Mouse (Mus musculus) midbrain, embryonic 13.5 days (tissue): ENCODE results near the gene Podn. TPM values are rescaled to one million over a fixed set of nuclear protein-coding genes. Genes with fewer than 3 reads are reported as not detected.
A peak's percentile ranks its signal among the peaks of the same experiment; 100 is the strongest.

Experiments used
- ATAC-seq: fragments of 200-750 bp; cut with Nextera tagmentation; 2 replicates; pipeline ENCODE4 v1.8.0; 2017; ENCODE audit warnings: mild to moderate bottlenecking, moderate TSS enrichment, moderate library complexity
- H3K27ac ChIP-seq: fragments of 300-500 bp; sonication (generic); 2 replicates; pipeline ENCODE4 v1.5.1; 2015; ENCODE audit warnings: inconsistent platforms, mild to moderate bottlenecking, moderate library complexity
- H3K27me3 ChIP-seq: fragments of 300-500 bp; sonication (generic); 2 replicates; pipeline ENCODE4 v1.6.1; 2015; ENCODE audit warnings: mild to moderate bottlenecking, inconsistent platforms
- H3K36me3 ChIP-seq: fragments of 300-500 bp; sonication (generic); 2 replicates; pipeline ENCODE4 v1.6.1; 2015; ENCODE audit warnings: mild to moderate bottlenecking, inconsistent platforms
- H3K4me1 ChIP-seq: fragments of 300-500 bp; sonication (generic); replicated peaks from 2 replicates; pipeline ENCODE4 v1.6.1; 2015; ENCODE audit warnings: inconsistent platforms
- H3K4me2 ChIP-seq: fragments of 300-500 bp; sonication (generic); replicated peaks from 2 replicates; pipeline ENCODE4 v1.6.1; 2015; ENCODE audit warnings: moderate library complexity, mild to moderate bottlenecking, inconsistent platforms
- H3K4me3 ChIP-seq: fragments of 300-500 bp; sonication (generic); replicated peaks from 2 replicates; pipeline ENCODE4 v1.5.1; 2015; ENCODE audit warnings: mild to moderate bottlenecking, inconsistent platforms
- H3K9ac ChIP-seq: fragments of 300-500 bp; sonication (generic); replicated peaks from 2 replicates; pipeline ENCODE4 v1.6.1; 2015; ENCODE audit warnings: mild to moderate bottlenecking, inconsistent platforms
- H3K9me3 ChIP-seq: fragments of 300-500 bp; sonication (generic); 2 replicates; pipeline ENCODE4 v1.6.1; 2016; ENCODE audit warnings: mild to moderate bottlenecking, inconsistent platforms
- WGBS: fragments of 180-500 bp; shearing (Covaris S2); methylation state at CpG from one replicate; pipeline ENCODE4 v1.1.7; 2015; 5-methylcytosine and 5-hydroxymethylcytosine counted together
- polyA plus RNA-seq: library from polyadenylated mRNA; unstranded; fragments of >200 nt; fragmentation: Nextera tagmentation; extraction: Ambion mirVana; gene quantifications from 2 replicates; pipeline ENCODE4 v1.2.1, GENCODE M21; 2015

Gene Podn
- polyA plus RNA-seq, 1 experiment from 2014 or later: 0.07 TPM

DNA sequence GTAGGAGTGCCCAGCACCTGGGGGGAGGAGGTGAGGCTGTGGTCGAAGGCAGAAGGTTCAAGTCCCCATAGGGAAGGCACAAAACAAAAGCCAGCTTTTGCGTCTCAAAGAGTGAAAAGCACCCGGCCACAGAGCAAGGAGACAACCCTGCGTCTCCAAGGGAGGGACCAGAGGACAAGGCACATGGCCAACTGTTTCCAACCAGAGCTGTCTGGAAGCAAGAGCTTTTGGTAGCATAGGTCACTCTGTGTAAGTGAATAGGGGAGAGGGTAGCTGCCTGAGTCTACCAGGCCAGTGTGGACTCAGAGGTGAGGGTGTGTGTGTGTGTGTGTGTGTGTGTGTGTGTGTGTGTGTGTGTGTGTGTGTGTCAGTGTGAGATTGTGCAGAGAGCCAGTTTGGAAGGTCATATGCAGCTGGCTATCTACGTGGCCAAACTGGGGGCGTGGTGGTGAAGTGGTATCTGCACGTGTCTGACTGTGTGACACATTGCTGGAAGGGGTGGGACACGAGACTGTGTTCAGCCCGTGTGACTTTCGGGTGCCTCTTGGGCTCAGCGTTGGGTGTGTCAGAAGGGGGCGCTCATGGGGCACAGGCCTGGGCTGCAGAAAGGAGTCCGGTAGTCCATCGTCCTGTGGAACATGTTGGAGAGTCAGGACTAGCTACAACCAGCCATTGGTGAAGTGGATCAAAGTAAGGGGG is 81.0 kb downstream of the Podn start:
- Histone ChIP-seq H3K4me1 (peaks cover 13% of the 10 kb centered on the region), H3K36me3 (no peaks in the 10 kb centered on the region), H3K4me2 (no peak overlapping the region), H3K27ac (no peak overlapping the region), H3K27me3 (no peaks in the 10 kb centered on the region), H3K9me3 (no peaks in the 10 kb centered on the region), H3K4me3 (no peak overlapping the region), H3K9ac (no peak overlapping the region)
- WGBS: 68% methylated on average over 14 of the region's 14 CpGs
- no peak for ATAC-seq

GRCm38 (mm10) chr4:108014466-108014865 is 81.8 kb downstream of the Podn start:
- WGBS: 74% methylated on average over 2 of the region's 2 CpGs
- ATAC-seq: no peak
- Histone ChIP-seq H3K4me1 (peaks cover 13% of the 10 kb centered on the region), H3K4me3 (no peak overlapping the region), H3K27ac (no peak overlapping the region), H3K36me3 (no peaks in the 10 kb centered on the region), H3K4me2 (no peak overlapping the region), H3K9ac (no peak overlapping the region), H3K27me3 (no peaks in the 10 kb centered on the region), H3K9me3 (no peaks in the 10 kb centered on the region)

GRCm38 (mm10) chr4:108008541-108008940 is 87.7 kb downstream of the Podn start:
- Histone ChIP-seq H3K9me3 (no peaks in the 10 kb centered on the region), H3K9ac (no peak overlapping the region), H3K36me3 (no peaks in the 10 kb centered on the region), H3K27me3 (no peaks in the 10 kb centered on the region), H3K4me3 (no peak overlapping the region), H3K4me1 (no peaks in the 10 kb centered on the region), H3K4me2 (no peak overlapping the region), H3K27ac (no peak overlapping the region)
- no peak for ATAC-seq
- WGBS: 87% methylated on average over 8 of the region's 8 CpGs

DNA sequence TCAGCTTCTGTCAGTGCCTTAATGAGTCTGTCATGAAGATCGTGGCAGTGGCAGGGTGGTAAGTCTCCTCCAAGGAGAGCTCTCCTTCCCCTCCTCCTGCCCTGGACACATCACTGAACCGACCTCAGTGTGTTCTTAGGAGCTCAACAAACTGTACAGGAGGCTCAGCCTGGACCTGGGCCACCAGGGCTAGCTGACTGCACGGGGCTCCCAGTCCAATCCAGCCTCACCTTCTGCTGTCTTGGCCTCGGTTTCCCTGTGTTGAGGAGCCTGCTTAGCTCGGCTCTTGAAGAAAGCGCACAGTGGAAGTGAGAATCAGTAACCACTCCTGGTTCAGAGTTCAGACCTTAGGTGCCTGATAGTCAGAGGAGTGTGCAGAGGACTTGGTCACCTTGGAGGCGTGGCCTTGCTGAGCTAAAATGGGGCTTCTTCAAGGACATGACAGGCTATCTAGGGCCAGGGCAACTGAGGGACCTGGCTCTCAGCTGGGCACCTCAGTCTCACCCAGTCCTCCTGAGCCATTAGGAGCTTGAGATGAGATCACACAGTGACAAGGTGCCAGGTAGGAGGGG is 88.6 kb downstream of the Podn start:
- Histone ChIP-seq H3K27me3 (no peaks in the 10 kb centered on the region), H3K36me3 (no peaks in the 10 kb centered on the region), H3K27ac (no peak overlapping the region), H3K9ac (no peak overlapping the region), H3K4me1 (no peaks in the 10 kb centered on the region), H3K4me2 (no peak overlapping the region), H3K9me3 (no peaks in the 10 kb centered on the region), H3K4me3 (no peak overlapping the region)
- WGBS: 80% methylated on average over 7 of the region's 7 CpGs
- ATAC-seq: no peak

GRCm38 (mm10) chr4:108005328-108005727 is 90.9 kb downstream of the Podn start:
- Histone ChIP-seq H3K36me3 (no peaks in the 10 kb centered on the region), H3K9me3 (no peaks in the 10 kb centered on the region), H3K27me3 (no peaks in the 10 kb centered on the region), H3K4me2 (no peak overlapping the region), H3K27ac (no peak overlapping the region), H3K4me1 (no peaks in the 10 kb centered on the region), H3K9ac (no peak overlapping the region), H3K4me3 (no peak overlapping the region)
- 0 out of 2 replicates have a peak, but pooled peaks have one; percentile 30 for ATAC-seq
- 50% methylated on average over 7 of the region's 7 CpGs for WGBS

GRCm38 (mm10) chr4:107999380-107999779 is 96.9 kb downstream of the Podn start:
- no peak for ATAC-seq

DNA sequence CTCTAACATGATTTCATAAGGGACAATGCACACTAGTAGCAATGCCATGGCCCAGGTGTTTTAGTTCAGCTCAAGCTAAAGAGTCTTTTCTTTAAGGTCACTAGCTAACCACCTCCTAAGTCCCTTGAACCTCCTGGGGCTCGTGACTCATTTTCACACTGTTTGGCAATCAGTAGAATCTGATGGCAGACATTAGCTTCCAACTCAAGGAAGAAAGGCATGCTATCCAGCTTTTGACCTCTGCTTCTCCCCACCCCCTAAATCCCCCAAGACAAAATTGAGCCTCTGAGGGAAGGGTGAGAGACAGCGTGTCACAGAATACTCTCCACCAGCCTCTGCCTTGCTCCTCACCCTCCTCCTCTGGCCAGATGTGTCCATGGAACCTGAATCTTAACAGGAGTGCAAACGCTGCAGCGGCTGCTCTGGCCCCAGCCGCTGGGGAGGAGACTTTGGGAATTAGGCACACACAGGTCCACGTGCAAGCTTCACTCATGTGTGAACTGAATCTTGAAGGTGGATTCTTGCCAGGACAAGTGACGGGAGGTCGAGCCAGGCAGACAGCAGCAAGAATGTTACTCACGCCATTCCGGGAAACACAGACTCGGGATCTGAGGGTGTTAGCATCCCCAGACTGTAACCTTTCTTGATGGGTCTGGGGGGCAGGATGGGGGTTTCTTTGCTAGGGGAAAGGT is 97.5 kb downstream of the Podn start:
- Histone ChIP-seq H3K4me3 (no peak overlapping the region), H3K36me3 (no peaks in the 10 kb centered on the region), H3K4me1 (0 out of 2 replicates have a peak, but pooled peaks cover 3% of the 10 kb centered on the region), H3K27ac (no peak overlapping the region), H3K4me2 (no peak overlapping the region), H3K9me3 (peaks cover 3% of the 10 kb centered on the region; the same call in 1 of the 2 replicates), H3K27me3 (peaks cover 3% of the 10 kb centered on the region; the same call in 1 of the 2 replicates), H3K9ac (no peak overlapping the region)
- ATAC-seq: no peak
- WGBS: 33% methylated on average over 11 of the region's 11 CpGs

More at GRCm38 (mm10) chr4:107999380-107999779, 96.9 kb downstream of the Podn start:
- no peak overlapping the region for H3K27ac ChIP-seq
- H3K27me3 ChIP-seq: peaks cover 3% of the 10 kb centered on the region; the same call in 1 of the 2 replicates
- H3K4me2 ChIP-seq: no peak overlapping the region
- H3K36me3 ChIP-seq: no peaks in the 10 kb centered on the region
- H3K9me3 ChIP-seq: peaks cover 3% of the 10 kb centered on the region; the same call in 1 of the 2 replicates
- no peak overlapping the region for H3K4me3 ChIP-seq
- no peak overlapping the region for H3K9ac ChIP-seq
- H3K4me1 ChIP-seq: 0 out of 2 replicates have a peak, but pooled peaks cover 3% of the 10 kb centered on the region
- WGBS: 74% methylated on average over 1 of the region's 1 CpGs

DNA sequence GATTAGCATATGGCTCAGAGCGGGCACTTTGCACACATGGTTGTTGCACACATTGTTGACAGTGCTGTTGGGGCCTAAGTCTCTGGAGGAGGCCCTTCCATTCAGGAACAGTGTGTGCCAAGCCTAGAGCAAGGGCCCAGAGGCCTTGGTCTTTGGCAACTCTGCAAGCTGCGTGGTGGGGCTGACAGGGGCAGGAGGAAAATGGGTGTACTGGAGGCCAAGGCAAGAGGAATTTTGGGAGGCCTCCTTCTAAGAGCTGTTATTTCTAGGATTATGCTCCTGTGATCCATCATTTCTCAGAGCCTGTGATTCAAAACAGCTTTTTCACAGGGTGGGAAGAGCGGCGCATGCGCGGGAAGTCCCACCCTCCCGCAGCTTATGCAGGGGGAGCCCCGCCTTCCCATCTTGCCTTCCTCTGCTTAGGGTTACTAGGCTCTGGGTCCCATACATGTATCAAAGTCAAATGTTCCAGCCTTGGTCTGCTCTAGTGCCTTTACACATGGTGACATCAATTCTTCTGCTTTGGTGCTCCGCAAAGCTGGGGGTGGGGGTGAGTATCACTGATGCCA is 99.7 kb downstream of the Podn start:
- 89% methylated on average over 9 of the region's 9 CpGs for WGBS
- Histone ChIP-seq H3K4me3 (no peak overlapping the region), H3K4me1 (peaks cover 11% of the 10 kb centered on the region), H3K9ac (no peak overlapping the region), H3K4me2 (no peak overlapping the region), H3K9me3 (peaks cover 3% of the 10 kb centered on the region; the same call in 1 of the 2 replicates), H3K27me3 (peaks cover 3% of the 10 kb centered on the region; the same call in 1 of the 2 replicates), H3K36me3 (no peaks in the 10 kb centered on the region), H3K27ac (no peak overlapping the region)
- ATAC-seq: no peak

GRCm38 (mm10) chr4:107995727-107996126 is 100.5 kb downstream of the Podn start:
- ATAC-seq: no peak
- peaks cover 3% of the 10 kb centered on the region; the same call in 1 of the 2 replicates for H3K9me3 ChIP-seq
- H3K9ac ChIP-seq: no peak overlapping the region
- H3K27ac ChIP-seq: no peak overlapping the region
- H3K36me3 ChIP-seq: no peaks in the 10 kb centered on the region
- peaks cover 5% of the 10 kb centered on the region; the same call in 1 of the 2 replicates for H3K27me3 ChIP-seq
- H3K4me2 ChIP-seq: no peak overlapping the region
- H3K4me1 ChIP-seq: peaks cover 13% of the 10 kb centered on the region
- 87% methylated on average over 6 of the region's 6 CpGs for WGBS
- no peak overlapping the region for H3K4me3 ChIP-seq

DNA sequence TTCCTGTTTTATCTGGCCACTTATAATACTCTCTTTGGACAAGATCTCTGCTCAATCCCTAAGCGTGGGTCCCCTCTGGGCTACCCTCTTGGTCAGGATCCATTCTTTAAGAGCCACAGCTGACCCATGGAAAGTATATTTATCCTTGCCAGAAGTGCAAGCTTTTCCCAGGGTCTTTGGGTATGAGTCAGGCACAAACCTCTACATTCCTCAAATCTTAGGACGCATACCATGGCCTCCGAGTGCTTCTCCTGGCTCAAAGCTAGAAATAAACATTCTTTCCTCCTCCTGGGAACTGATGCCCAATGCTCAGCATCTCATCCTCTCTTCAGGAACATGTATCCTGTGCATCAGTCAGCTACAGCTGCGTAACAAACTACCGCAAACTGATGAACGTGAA is 101.2 kb downstream of the Podn start:
- no peak for ATAC-seq
- Histone ChIP-seq H3K36me3 (no peaks in the 10 kb centered on the region), H3K27me3 (peaks cover 10% of the 10 kb centered on the region; the same call in 1 of the 2 replicates), H3K4me2 (no peak overlapping the region), H3K4me3 (no peak overlapping the region), H3K9me3 (peaks cover 3% of the 10 kb centered on the region; the same call in 1 of the 2 replicates), H3K9ac (no peak overlapping the region), H3K27ac (no peak overlapping the region), H3K4me1 (peaks cover 13% of the 10 kb centered on the region)
- WGBS: 92% methylated on average over 6 of the region's 6 CpGs

GRCm38 (mm10) chr4:107991879-107992278 is 104.4 kb downstream of the Podn start:
- no peak overlapping the region for H3K4me2 ChIP-seq
- H3K36me3 ChIP-seq: no peaks in the 10 kb centered on the region
- H3K4me1 ChIP-seq: peaks cover 10% of the 10 kb centered on the region
- no peak for ATAC-seq
- peaks cover 3% of the 10 kb centered on the region; the same call in 1 of the 2 replicates for H3K9me3 ChIP-seq
- 8% methylated on average over 6 of the region's 6 CpGs for WGBS
- no peak overlapping the region for H3K4me3 ChIP-seq
- no peak overlapping the region for H3K9ac ChIP-seq
- peaks cover 10% of the 10 kb centered on the region for H3K27me3 ChIP-seq
- H3K27ac ChIP-seq: no peak overlapping the region

GRCm38 (mm10) chr4:107990818-107991217 is 105.4 kb downstream of the Podn start:
- peaks cover 10% of the 10 kb centered on the region for H3K4me1 ChIP-seq
- WGBS: 64% methylated on average over 5 of the region's 5 CpGs
- H3K27me3 ChIP-seq: peaks cover 10% of the 10 kb centered on the region
- no peak for ATAC-seq
- H3K4me2 ChIP-seq: no peak overlapping the region
- no peak overlapping the region for H3K4me3 ChIP-seq
- H3K27ac ChIP-seq: no peak overlapping the region
- H3K36me3 ChIP-seq: no peaks in the 10 kb centered on the region
- H3K9me3 ChIP-seq: peaks cover 3% of the 10 kb centered on the region; the same call in 1 of the 2 replicates
- H3K9ac ChIP-seq: no peak overlapping the region
